Mouse (Mus musculus): ENCODE results near the gene Gm20795.
"Not testable (repeated sequence)": the region's sequence is repeated elsewhere in the genome, so short reads cannot be mapped to it uniquely, and the experiment has no call there.

The Gm20795 gene

GRCm38 (mm10) chrY:40804614-40805013 is at the start of gene Gm20795:
TSS of gene Gm20795 (plus strand) at chrY:40804914.
- DNase-seq (ENCODE audit: extremely low spot score, low read depth, low spot score) = not testable (repeated sequence)

GRCm38 (mm10) chrY:40775665-40776064 is 29.0 kb upstream of the Gm20795 start, which contains the start of gene Gm21797:
TSS of gene Gm21797 (minus strand) at chrY:40775765.
- DNase-seq (ENCODE audit: extremely low spot score, low read depth, low spot score) = not testable (repeated sequence)

Data from hindlimb bud, embryonic 11.5 days (tissue).